Mouse (Mus musculus): ENCODE results near the gene Ift52.

Gene Ift52

DNA sequence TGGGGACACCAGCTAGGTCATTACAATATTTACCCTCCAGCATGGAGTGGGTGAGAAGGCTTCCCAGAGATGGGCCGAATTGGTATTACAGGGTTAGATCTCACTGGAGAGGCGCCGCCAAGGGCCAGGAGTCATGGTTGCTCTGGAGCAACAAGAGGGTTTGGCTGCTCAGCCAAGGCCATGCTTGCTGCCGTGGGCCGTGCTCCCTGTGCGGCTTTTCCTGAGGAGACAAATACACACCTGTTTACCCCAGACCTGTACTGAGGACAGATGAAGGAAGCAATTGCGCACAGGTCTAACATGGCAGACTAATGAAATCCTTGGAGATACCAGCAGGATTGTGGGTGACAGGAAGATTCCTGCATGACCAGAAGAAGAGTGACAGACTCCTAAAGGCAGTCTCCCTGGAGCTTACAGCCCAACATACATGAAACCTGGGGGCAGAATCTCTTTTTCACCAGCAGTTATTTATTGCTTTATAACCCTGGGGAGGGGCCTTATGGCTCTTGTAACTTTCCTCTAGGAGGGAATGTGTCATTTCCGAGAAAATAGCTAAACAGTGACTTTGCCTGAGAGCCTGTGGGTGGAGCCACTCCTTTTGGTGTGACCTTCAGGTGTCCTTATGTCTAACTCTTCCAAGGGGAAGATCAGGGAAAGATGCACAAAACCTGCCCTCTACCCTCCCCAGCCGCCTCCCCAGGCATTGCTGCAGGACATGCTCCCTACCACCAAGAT lies 56.0 kb downstream of the Ift52 start:
- in situ Hi-C loops (cut with MboI, MseI): loop anchor here (25.0 kb wide), 1 partner anchor 1814 kb away; the partner anchor contains the start of gene Pcif1

- in situ Hi-C loops (cut with MboI, MseI): loop anchor here (25.0 kb wide), 1 partner anchor 1813 kb away; the partner anchor contains the start of gene Pcif1
Observed at GRCm38 (mm10) chr2:163074006-163074405, 56.9 kb downstream of the Ift52 start.

DNA sequence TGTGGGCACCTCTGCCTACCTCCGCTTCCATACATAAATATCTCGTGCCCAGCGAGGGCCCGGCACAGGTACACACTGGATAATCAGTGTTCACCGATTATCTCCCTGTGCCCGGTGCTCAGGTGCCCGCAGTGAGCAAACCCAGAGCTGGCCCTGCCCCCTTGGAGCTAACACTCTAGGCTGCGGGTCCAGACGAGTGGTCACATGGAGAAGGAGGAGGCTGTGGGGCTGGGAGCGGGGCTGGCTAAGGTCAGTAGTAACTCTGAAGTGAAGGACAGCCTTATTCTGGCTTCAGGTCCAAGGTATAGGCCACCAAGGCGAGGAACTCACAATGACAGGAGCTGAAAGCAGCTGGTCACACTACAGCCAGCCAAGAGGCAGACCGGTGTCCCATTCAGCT lies 57.7 kb downstream of the Ift52 start:
- in situ Hi-C loops (cut with MboI, MseI): loop anchor here (25.0 kb wide), 1 partner anchor 1812 kb away; the partner anchor contains the start of gene Pcif1

- in situ Hi-C loops (cut with MboI, MseI): no loop called here
Observed at GRCm38 (mm10) chr2:163075234-163075633, 58.1 kb downstream of the Ift52 start.

DNA sequence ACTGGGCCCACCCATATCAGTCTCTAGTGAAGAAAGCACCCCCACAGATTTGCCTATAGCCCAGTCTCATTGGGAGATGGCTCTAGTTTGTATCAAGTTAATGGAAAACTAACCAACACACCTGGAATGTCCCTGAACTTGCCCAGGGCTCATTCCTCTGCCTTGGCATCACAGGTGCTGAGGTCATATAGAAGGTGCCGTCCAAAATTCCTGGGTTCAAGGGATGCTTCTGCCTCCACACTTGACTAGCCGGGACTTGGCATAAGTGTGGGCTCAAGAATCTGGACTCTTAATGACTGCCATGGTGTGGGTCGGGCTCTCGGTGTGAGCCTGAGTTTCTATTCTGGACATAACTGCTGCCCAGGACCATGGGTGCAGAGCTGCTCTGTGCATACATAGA lies 61.9 kb downstream of the Ift52 start:
- in situ Hi-C loops (cut with MboI, MseI): no loop called here

DNA sequence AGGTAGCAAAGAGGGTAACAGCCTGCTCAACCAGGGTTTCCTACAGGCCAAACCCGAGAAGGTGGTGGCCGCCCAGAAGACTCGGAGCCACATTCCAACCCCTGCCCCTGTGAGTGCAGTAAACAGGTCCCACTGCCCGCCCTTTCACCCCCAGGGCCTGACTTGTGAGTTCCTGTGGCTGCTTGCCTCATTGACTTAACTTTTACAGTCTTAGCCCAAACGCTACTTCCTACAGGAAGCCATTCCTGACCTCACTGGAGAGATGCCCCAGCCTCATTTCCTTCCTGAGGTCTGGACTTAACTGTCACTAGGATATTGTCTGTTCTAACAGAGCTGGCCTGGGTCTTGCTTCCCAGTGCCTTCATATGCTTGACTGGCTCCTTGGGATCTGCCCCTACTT lies 65.4 kb downstream of the Ift52 start:
- in situ Hi-C loops (cut with MboI, MseI): no loop called here

DNA sequence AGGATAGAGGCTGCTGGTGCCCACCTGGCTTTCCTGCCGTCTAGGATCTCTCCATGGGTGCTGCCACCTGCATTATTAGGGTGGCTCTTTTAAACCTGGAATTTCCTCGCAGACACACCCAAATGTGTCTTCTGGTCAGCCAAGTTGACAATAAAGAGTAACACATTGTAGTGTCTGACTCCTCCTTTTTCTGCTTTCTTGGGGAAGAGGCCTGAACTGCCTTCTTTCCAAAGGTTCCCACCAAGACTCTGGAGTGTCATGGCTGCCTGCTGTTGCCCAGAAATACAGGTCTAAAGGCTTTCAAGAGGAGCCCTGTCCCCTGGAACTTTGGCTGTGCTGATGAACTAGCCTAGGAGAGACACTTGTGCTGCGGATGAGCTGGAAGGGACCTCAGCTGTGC lies 67.4 kb downstream of the Ift52 start:
- in situ Hi-C loops (cut with MboI, MseI): no loop called here

DNA sequence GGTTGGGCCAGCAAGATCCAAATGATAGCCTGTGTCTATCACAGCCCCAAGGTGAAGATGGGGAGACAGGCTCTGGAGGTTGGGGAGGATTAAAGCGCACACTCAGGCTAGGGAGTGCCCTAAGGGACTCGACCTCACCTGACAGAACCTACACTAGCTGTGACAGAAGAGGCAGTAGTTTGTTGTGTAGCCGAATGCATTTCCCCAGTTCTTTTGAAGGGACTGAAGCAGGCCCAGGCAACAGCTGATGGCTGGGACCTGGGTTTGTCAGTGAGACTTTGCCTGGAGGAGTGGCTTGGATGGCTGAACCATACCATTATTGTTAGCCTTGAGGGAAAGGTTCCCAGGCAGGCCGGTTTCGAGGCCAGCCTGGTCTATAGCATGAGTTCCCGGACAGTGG lies 67.9 kb downstream of the Ift52 start:
- in situ Hi-C loops (cut with MboI, MseI): no loop called here

DNA sequence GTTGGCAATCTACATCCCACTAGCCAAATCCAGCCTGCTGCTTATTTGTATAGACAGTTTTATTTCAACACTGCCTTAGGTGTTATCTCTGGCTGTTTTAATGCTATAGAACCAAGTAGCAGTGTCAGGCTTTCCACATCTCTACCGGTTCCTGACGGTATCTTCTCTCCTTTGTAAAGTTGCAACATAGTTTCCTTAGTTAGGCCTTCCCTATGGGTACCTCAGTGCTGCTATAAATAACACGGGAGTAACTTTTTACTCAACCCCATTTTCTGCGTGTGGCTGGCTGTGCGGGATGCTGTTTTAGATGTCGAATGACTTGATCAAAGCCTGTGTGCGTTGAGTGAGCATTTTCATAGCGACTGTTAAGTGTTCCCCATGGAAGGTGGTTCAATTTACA lies 69.4 kb downstream of the Ift52 start:
- in situ Hi-C loops (cut with MboI, MseI): no loop called here

DNA sequence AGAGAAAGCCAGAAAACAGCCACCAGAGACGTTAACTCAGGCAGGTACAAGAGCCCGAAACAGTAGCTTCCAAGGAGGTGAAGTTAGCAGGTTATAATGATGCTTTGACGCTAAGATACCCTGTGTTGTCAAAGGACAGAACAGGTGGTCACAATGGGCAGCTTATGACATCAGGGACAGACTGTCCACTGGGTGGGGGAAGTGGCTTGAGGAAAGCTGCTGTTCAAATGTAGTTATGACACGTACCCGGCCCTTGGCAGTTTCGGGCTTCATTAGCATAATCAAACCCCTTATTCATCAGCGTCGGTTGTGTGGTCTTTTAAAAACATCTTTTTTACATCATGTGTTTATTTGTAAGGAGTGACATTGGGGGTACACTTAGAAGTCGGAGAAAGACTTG lies 70.6 kb downstream of the Ift52 start, which contains the start of gene Gtsf1l:
Gene Gtsf1l (minus strand): TSS at position 128 of the 400 bp plus-strand sequence.
- in situ Hi-C loops (cut with MboI, MseI): no loop called here

DNA sequence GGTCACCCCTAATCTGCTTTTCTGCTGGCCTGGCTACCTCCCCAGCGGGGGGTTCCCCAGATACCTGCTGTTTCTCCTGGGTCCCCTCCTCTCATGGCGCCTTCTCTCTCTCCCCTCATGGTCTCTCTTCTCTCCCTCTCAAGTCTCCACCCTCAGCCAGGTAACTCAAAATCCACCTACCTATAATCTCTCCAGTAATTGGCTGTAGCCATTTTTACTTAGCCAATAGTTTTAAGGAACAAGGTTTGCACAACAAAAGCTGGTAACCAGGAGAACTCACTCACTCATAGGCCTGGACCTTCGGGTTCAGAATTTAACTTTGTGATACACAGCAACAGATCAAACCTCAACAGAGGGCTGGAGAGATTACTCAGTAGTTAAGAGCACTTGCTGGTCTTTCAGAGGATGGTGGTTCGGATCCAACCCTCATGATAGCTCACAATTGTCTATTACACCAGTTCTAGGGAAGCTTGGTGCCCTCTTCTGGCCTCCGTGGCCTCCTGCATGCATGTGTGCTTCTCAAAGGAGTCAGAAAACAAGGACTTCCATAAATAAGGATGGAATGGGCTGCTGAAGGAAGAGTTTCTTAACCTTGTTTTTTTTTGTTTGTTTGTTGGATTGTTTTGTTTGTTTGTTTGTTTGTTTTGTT lies 72.4 kb downstream of the Ift52 start:
- in situ Hi-C loops (cut with MboI, MseI): loop anchor here (10.0 kb wide), 1 partner anchor 165 kb away; no protein-coding TSS in a partner anchor

DNA sequence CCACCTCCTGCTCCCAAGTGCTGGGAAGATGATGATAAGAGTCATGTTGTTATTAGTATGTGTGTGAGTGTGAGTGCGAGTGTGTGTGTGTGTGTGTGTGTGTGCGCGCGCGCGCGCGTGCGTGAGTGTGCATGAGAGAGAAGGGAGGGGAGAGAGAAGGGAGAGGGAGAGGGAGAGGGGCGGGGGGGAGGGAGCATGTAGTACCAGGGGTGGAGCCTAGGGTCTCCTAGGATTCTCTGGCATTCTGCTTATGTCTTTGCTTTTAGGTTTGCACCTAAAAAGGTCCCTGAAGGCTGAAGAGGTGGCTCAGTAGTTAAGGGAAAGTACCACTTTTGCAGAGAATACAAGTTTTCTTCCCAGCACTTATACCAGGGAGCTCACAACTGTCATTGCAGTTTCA lies 77.8 kb downstream of the Ift52 start:
- in situ Hi-C loops (cut with MboI, MseI): loop anchor here (5.0 to 10.0 kb wide), 2 partner anchors 170 to 237 kb away; no protein-coding TSS in a partner anchor

All from regulatory T cell (primary cell).